Mouse (Mus musculus) colon, adult 2 months (tissue): ENCODE results near the gene Cfap206. TPM values are rescaled to one million over a fixed set of nuclear protein-coding genes. Genes with fewer than 3 reads are reported as not detected.

ENCODE experiments used
- polyA plus RNA-seq: library from polyadenylated mRNA; depleted of rRNA; stranded (reverse); fragments of >200 nt; gene quantifications from 2 replicates; pipeline ENCODE4 v1.2.3, GENCODE M21; 2012; rRNA removed

The Cfap206 gene
- 0.15 and 0.33 TPM in 2 replicates for polyA plus RNA-seq

GRCm38 (mm10) chr4:34729851-34730341, at the start of gene Cfap206:
TSS of gene Cfap206 (minus strand) at chr4:34730206.

DNA sequence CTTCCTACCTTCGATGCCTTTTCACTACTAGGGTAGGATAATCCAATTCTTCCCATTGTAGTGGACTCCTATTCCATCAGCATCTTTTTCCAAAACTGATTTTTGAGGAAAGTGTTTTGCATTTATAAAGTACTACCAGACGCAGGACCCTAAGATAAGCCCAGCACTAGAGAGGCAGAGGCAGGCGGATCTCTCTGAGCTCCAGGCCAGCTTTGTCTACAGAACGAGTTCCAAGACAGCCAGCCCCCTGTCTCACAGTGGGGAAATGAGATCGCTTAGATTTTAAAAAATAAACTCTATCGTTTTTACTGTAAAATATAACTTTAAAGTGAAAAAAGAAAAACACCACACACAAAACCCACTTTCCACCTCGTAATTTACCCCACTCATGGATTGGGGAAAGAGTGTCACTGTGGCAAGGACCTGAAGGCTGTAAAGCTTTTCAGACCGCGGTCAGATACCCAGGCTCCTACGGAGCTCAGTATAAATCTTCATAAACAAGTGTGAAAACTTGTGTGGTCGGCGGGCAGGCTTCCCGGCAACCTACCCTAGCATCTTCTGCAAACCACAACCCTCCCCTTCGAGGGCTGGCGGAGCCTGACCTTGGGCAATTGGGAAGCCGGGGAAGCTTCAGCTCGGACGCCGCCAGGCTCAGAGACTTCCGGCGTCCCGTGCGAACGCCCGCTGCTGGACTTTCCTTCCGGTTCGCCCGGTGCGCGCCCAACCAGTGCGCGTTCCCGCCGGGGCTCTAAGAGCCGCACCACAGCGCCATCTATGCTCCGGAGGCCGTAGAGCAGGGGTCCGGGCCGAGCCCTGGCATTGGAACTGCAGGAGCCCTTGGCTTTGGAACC, 47.9 kb upstream of the Cfap206 start, which contains the start of gene Smim8:
TSS of gene Smim8 (minus strand) at position 747 of the 851 bp plus-strand sequence.

DNA sequence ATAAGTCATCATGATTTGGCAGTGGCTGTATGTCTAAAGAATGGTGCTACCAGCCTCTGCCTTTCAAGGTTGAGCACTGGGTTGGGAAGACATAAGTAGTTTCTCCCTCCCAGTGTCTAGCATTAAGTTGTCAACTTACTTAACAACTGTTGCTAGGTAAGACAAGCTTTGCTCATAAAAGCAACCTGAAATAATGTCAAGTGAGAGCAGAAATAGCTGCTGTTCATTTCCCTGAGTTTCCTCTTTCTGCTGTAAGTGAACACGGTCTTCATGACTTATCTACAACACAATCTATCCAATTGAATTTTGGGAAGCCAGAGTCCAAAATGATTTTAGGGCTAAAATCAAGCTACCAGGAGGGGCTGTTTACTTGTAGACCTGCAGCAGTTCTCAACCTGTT, 26.2 kb upstream of the Cfap206 start, which contains the start of gene Gm136:
TSS of gene Gm136 (minus strand) at position 101 of the 400 bp plus-strand sequence.

DNA sequence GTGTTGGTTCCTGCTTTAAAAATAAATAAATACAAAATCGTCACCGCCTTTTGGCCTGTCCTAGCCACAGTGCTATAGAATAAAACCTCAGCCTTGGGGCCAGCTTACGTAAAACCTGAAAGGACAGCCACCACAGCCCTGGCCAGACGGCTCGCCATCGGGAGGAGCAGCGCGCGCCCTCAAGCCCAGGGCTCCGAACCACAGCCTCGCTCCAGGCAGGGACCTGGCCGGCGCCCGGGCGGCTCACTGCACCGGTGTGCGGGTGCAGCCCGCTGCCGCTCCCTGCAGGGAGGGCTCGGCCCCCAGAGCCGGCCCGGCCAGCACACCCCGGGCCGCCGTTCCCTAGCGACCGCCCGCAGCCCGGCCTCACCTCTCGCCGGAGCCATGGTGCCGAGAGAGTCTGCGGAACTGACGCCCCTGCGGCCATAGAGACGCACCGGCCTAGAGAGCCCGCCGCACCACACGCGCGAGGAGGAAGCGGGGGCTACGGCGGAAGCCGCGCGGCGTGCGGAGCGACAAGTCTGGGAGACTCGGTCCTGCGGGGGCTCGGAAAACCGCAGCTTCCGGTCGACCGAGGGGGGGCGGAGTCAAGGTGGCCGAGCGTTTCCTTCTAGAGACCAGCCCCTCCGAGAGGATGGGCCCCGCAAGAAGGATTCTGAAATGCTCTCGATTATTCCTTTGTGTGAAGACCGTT, 43.0 kb downstream of the Cfap206 start, which contains the start of gene Slc35a1:
TSS of gene Slc35a1 (minus strand) at position 565 of the 694 bp plus-strand sequence.

Other genes with a start within 250 kb of the Cfap206 start
- 27.1 and 31.5 TPM in 2 replicates for gene Akirin2, start 179.3 kb downstream of the Cfap206 start, polyA plus RNA-seq
- gene Orc3, start 115.3 kb downstream of the Cfap206 start, polyA plus RNA-seq: 5.9 and 6.9 TPM in 2 replicates
- gene Rars2, start 115.2 kb downstream of the Cfap206 start, polyA plus RNA-seq: 5.7 and 8.3 TPM in 2 replicates
- 54.1 and 58.6 TPM in 2 replicates for gene Slc35a1, start 42.8 kb downstream of the Cfap206 start, polyA plus RNA-seq
- gene Gm136, start 26.1 kb upstream of the Cfap206 start, polyA plus RNA-seq: not detected in 2 replicates
- 1.9 and 2.0 TPM in 2 replicates for gene Smim8, start 48.2 kb upstream of the Cfap206 start, polyA plus RNA-seq
- 1.3 and 1.6 TPM in 2 replicates for gene Zfp292, start 152.8 kb upstream of the Cfap206 start, polyA plus RNA-seq
- gene Cga, start 163.6 kb upstream of the Cfap206 start, polyA plus RNA-seq: not detected in 2 replicates